Mouse (Mus musculus): ENCODE measurements at regions not wholly inside any gene's neighbourhood (a gene's known extent, or its start where the extent isn't known, plus 50 kb on each side); places are given as distances from the start of the nearest gene placed in this dataset.

DNA sequence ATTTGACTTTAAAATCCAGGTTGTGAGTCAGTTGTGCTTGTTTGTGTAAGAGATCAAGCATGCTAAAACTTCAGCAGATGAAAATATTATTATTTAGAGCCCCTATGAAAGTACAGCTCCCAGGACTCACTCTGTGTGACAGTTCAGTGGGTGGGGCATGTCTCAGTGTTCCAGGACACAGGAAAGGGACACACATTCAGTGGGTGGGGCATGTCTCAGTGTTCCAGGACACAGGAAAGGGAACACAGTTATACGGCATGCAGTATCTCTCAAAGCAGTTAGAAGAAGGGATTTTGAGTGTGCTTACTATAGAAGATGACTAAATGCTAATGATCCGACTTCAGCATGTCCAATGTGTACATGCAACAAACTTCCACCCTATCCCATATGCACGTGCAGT is 60.9 kb upstream of the Nkx2-2 start:
- no peak for ATAC-seq (replicated peaks; ENCODE audit: insufficient number of reproducible peaks, low FRiP score, low TSS enrichment, low read depth)
- 77% methylated on average over 3 of the region's 3 CpGs for WGBS

GRCm38 (mm10) chr2:147254137-147254536 is 60.1 kb upstream of the Nkx2-2 start:
- no peak for ATAC-seq (replicated peaks; ENCODE audit: insufficient number of reproducible peaks, low FRiP score, low TSS enrichment, low read depth)
- Histone ChIP-seq H3K9ac (replicated peaks; ENCODE audit: low read length) (no peak overlapping the region), H3K4me1 (ENCODE audit: control insufficient read depth, insufficient read depth, low read length) (no peaks in the 10 kb centered on the region), H3K27ac (replicated peaks; ENCODE audit: low read depth, low read length) (no peak overlapping the region), H3K27me3 (ENCODE audit: control insufficient read depth, insufficient read depth, low read length) (no peaks in the 10 kb centered on the region), H3K36me3 (replicated peaks; ENCODE audit: control insufficient read depth, insufficient read depth, low read depth, low read length) (no peaks in the 10 kb centered on the region), H3K9me3 (replicated peaks; ENCODE audit: control insufficient read depth, low read length) (no peaks in the 10 kb centered on the region), H3K4me2 (ENCODE audit: low read depth, low read length) (no peak overlapping the region), H3K4me3 (ENCODE audit: low read depth, low read length) (no peak overlapping the region)
- WGBS, result 48% methylated on average over 5 of the region's 5 CpGs
- no peak for DNase-seq (ENCODE audit: low spot score)

More for the DNA sequence above, 60.9 kb upstream of the Nkx2-2 start:
- no peaks in the 10 kb centered on the region for H3K4me1 ChIP-seq (ENCODE audit: control insufficient read depth, insufficient read depth, low read length)
- no peak for DNase-seq (ENCODE audit: low spot score)
- H3K27ac ChIP-seq (replicated peaks; ENCODE audit: low read depth, low read length), result no peak overlapping the region
- no peaks in the 10 kb centered on the region for H3K36me3 ChIP-seq (replicated peaks; ENCODE audit: control insufficient read depth, insufficient read depth, low read depth, low read length)
- no peaks in the 10 kb centered on the region for H3K27me3 ChIP-seq (ENCODE audit: control insufficient read depth, insufficient read depth, low read length)
- no peaks in the 10 kb centered on the region for H3K9me3 ChIP-seq (replicated peaks; ENCODE audit: control insufficient read depth, low read length)
- no peak overlapping the region for H3K9ac ChIP-seq (replicated peaks; ENCODE audit: low read length)
- no peak overlapping the region for H3K4me3 ChIP-seq (ENCODE audit: low read depth, low read length)
- no peak overlapping the region for H3K4me2 ChIP-seq (ENCODE audit: low read depth, low read length)

GRCm38 (mm10) chr2:147247981-147248514 is 54.0 kb upstream of the Nkx2-2 start:
- 79% methylated on average over 6 of the region's 6 CpGs for WGBS
- Histone ChIP-seq H3K4me1 (ENCODE audit: control insufficient read depth, insufficient read depth, low read length) (no peaks in the 10 kb centered on the region), H3K36me3 (replicated peaks; ENCODE audit: control insufficient read depth, insufficient read depth, low read depth, low read length) (no peaks in the 10 kb centered on the region), H3K9ac (replicated peaks; ENCODE audit: low read length) (no peak overlapping the region), H3K9me3 (replicated peaks; ENCODE audit: control insufficient read depth, low read length) (no peaks in the 10 kb centered on the region), H3K4me3 (ENCODE audit: low read depth, low read length) (no peak overlapping the region), H3K27me3 (ENCODE audit: control insufficient read depth, insufficient read depth, low read length) (no peaks in the 10 kb centered on the region), H3K4me2 (ENCODE audit: low read depth, low read length) (no peak overlapping the region), H3K27ac (replicated peaks; ENCODE audit: low read depth, low read length) (no peak overlapping the region)
- DNase-seq (ENCODE audit: low spot score) (no peak), ATAC-seq (replicated peaks; ENCODE audit: insufficient number of reproducible peaks, low FRiP score, low TSS enrichment, low read depth) (no peak)

DNA sequence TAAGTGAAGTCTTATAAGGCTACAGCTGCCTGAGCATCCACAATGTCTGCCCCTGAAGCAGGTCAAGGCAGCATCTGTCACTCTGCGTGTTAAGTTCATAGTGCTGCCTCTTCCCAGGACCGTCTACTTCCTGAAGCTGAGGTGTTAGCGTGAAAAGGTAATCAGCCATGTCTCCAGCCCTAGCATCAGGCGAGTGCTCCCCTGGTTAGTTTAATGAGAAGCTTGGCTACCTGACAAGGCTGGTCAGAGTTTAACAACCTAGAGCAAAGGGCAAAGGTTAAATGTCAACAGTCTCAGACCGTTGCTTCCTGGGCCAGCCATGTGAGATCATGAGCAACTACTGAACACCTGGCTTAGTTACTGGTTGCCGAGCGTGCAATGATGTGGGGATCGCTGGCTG is 53.2 kb upstream of the Nkx2-2 start:
- WGBS, result 67% methylated on average over 8 of the region's 8 CpGs
- Histone ChIP-seq H3K4me3 (ENCODE audit: low read depth, low read length) (no peak overlapping the region), H3K9ac (replicated peaks; ENCODE audit: low read length) (no peak overlapping the region), H3K27me3 (ENCODE audit: control insufficient read depth, insufficient read depth, low read length) (no peaks in the 10 kb centered on the region), H3K27ac (replicated peaks; ENCODE audit: low read depth, low read length) (no peak overlapping the region), H3K4me1 (ENCODE audit: control insufficient read depth, insufficient read depth, low read length) (no peaks in the 10 kb centered on the region), H3K4me2 (ENCODE audit: low read depth, low read length) (no peak overlapping the region), H3K9me3 (replicated peaks; ENCODE audit: control insufficient read depth, low read length) (no peaks in the 10 kb centered on the region), H3K36me3 (replicated peaks; ENCODE audit: control insufficient read depth, insufficient read depth, low read depth, low read length) (no peaks in the 10 kb centered on the region)
- no peak for ATAC-seq (replicated peaks; ENCODE audit: insufficient number of reproducible peaks, low FRiP score, low TSS enrichment, low read depth)
- no peak for DNase-seq (ENCODE audit: low spot score)

DNA sequence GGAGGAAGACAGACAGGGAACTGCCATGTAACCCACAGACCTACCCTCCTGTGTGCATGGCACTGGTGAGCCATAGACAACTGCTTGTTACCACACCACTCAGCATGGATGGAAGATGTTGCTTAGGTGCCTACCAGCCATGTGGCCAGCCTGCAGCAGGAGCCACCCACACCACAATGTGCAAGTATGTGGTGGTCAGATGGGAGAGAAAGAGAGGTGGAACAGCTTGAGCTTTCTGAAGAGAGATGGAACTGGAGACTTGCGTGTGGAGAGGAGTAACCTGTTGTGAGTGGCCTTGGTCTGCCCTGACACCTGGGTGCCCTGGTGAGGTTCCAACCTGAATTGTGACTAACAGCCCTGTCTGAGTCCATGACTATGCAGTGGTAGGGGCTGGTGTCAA is 50.4 kb upstream of the Nkx2-2 start:
- Histone ChIP-seq H3K27ac (replicated peaks; ENCODE audit: low read depth, low read length) (no peak overlapping the region), H3K9ac (replicated peaks; ENCODE audit: low read length) (no peak overlapping the region), H3K9me3 (replicated peaks; ENCODE audit: control insufficient read depth, low read length) (no peaks in the 10 kb centered on the region), H3K27me3 (ENCODE audit: control insufficient read depth, insufficient read depth, low read length) (no peaks in the 10 kb centered on the region), H3K4me3 (ENCODE audit: low read depth, low read length) (no peak overlapping the region), H3K4me2 (ENCODE audit: low read depth, low read length) (no peak overlapping the region), H3K4me1 (ENCODE audit: control insufficient read depth, insufficient read depth, low read length) (no peaks in the 10 kb centered on the region), H3K36me3 (replicated peaks; ENCODE audit: control insufficient read depth, insufficient read depth, low read depth, low read length) (no peaks in the 10 kb centered on the region)
- DNase-seq (ENCODE audit: low spot score), result no peak
- 89% methylated on average over 1 of the region's 1 CpGs for WGBS
- 0 out of 2 replicates have a peak, but pooled peaks have one; percentile 18 for ATAC-seq (replicated peaks; ENCODE audit: insufficient number of reproducible peaks, low FRiP score, low TSS enrichment, low read depth)

Data from embryonic facial prominence, embryonic 11.5 days (tissue).